Mouse (Mus musculus) spleen, adult 2 months (tissue): ENCODE results near the gene Apba2.

Experiments used
- CTCF ChIP-seq: fragments of 200-500 bp; IDR thresholded peaks from 2 replicates; pipeline ENCODE4 v1.5.1; 2011; ENCODE audit warnings: mild to moderate bottlenecking, inconsistent platforms; ENCODE audit not compliant: insufficient read depth, insufficient read length, insufficient replicate concordance; ENCODE audit errors: extremely low read depth
- POLR2A ChIP-seq: fragments of 200-500 bp; IDR thresholded peaks from 2 replicates; pipeline ENCODE4 v1.6.1; 2011; ENCODE audit warnings: low read depth, low read length, inconsistent platforms

- TF ChIP-seq CTCF (no peak), POLR2A (no peak)
Measured at GRCm38 (mm10) chr7:64631781-64632351, 130.4 kb downstream of the Apba2 start.
